Mouse (Mus musculus) liver (tissue): ENCODE measurements at regions not wholly inside any gene's neighbourhood (a gene's known extent, or its start where the extent isn't known, plus 50 kb on each side); places are given as distances from the start of the nearest gene placed in this dataset.
"Not testable (repeated sequence)": the region's sequence is repeated elsewhere in the genome, so short reads cannot be mapped to it uniquely, and the experiment has no call there.

Source experiments
- DNase-seq: peaks from one replicate; pipeline ENCODE4 v3.0.0-alpha.2; 2020; ENCODE audit warnings: mixed read lengths

- peak; percentile 8 for DNase-seq
Observed at GRCm38 (mm10) chr2:160507816-160508564, 137.7 kb upstream of the Top1 start.

- DNase-seq: no peak
Observed at GRCm38 (mm10) chr2:160510159-160510558, 135.5 kb upstream of the Top1 start.

- DNase-seq: no peak
Observed at GRCm38 (mm10) chr2:160510635-160511421, 134.9 kb upstream of the Top1 start.

- no peak for DNase-seq
Observed at GRCm38 (mm10) chr2:160515621-160516020, 130.1 kb upstream of the Top1 start.

- DNase-seq: no peak
Observed at GRCm38 (mm10) chr2:160516526-160516925, 129.2 kb upstream of the Top1 start.

GRCm38 (mm10) chr2:160525301-160526205 lies 120.1 kb upstream of the Top1 start:
- no peak for DNase-seq

- DNase-seq: peak; percentile 16
Observed at GRCm38 (mm10) chr2:160526377-160527125, 119.1 kb upstream of the Top1 start.

GRCm38 (mm10) chr2:160529306-160529705 lies 116.4 kb upstream of the Top1 start:
- DNase-seq: no peak

GRCm38 (mm10) chr2:160530377-160530776 lies 115.3 kb upstream of the Top1 start:
- no peak for DNase-seq

GRCm38 (mm10) chr2:160537319-160537719 lies 108.4 kb upstream of the Top1 start:
- no peak for DNase-seq

GRCm38 (mm10) chr2:160545527-160545926 lies 100.2 kb upstream of the Top1 start:
- no peak for DNase-seq

- no peak for DNase-seq
Observed at GRCm38 (mm10) chr2:160552121-160552669, 93.5 kb upstream of the Top1 start.

GRCm38 (mm10) chr2:160561711-160562110 lies 84.0 kb upstream of the Top1 start:
- DNase-seq: no peak

GRCm38 (mm10) chr2:160567813-160568212 lies 77.9 kb upstream of the Top1 start:
- DNase-seq: no peak

GRCm38 (mm10) chr2:160569496-160569895 lies 76.2 kb upstream of the Top1 start:
- no peak for DNase-seq

- DNase-seq: peak; percentile 72
Observed at GRCm38 (mm10) chr2:160578384-160579320, 67.0 kb upstream of the Top1 start.

GRCm38 (mm10) chr2:160580250-160580649 lies 65.4 kb upstream of the Top1 start:
- DNase-seq: no peak

- no peak for DNase-seq
Observed at GRCm38 (mm10) chr2:160581029-160581428, 64.7 kb upstream of the Top1 start.

GRCm38 (mm10) chr2:160583034-160583433 lies 62.7 kb upstream of the Top1 start:
- not testable (repeated sequence) for DNase-seq

- no peak for DNase-seq
Observed at GRCm38 (mm10) chr2:160583506-160583905, 62.2 kb upstream of the Top1 start.

- no peak for DNase-seq
Observed at GRCm38 (mm10) chr2:160584568-160584967, 61.1 kb upstream of the Top1 start.
